ENCODE assay signal across 8 mouse cellular contexts in genomic region chr19:45997365-45997764, GRCm38 (mm10). TPM values are rescaled to one million over a fixed set of nuclear protein-coding genes. Genes with fewer than 3 reads are reported as not detected.
DNase-seq lines count a peak whose midpoint lies in the region; ATAC-seq and TF ChIP-seq lines count a peak whose summit lies in the region.

No protein-coding gene starts in this region.

- intact Hi-C loops in heart, postnatal 10 days (cut with DNase I): no loop called here

- peak overlapping the region; percentile 86 for H3K4me3 ChIP-seq in heart, embryonic 11.5 days (ENCODE audit: low read depth, low read length)
- peak overlapping the region; percentile 58 for H3K4me3 ChIP-seq in ES-Bruce4 (ENCODE audit: low read depth, low read length)
- H3K4me3 ChIP-seq in heart, embryonic 16.5 days (ENCODE audit: low read length): peak overlapping the region; percentile 82
- H3K4me3 ChIP-seq in midbrain, embryonic 11.5 days (ENCODE audit: low read depth, low read length): peak overlapping the region; percentile 76

- peaks cover 2% of the 10 kb centered on the region; the same call in 1 of the 2 replicates for H3K9me3 ChIP-seq in heart, embryonic 11.5 days (replicated peaks; ENCODE audit: control insufficient read depth, low read length)
- peaks cover 12% of the 10 kb centered on the region for H3K9me3 ChIP-seq in ES-Bruce4 (replicated peaks; ENCODE audit: control insufficient read depth, insufficient read depth, low read length, poor library complexity, severe bottlenecking)
- H3K9me3 ChIP-seq in heart, embryonic 16.5 days (replicated peaks; ENCODE audit: control insufficient read depth, low read length): no peaks in the 10 kb centered on the region
- no peaks in the 10 kb centered on the region for H3K9me3 ChIP-seq in midbrain, embryonic 11.5 days (ENCODE audit: control insufficient read depth, low read length)

- no peaks in the 10 kb centered on the region; the same call in 1 of the 2 replicates for H3K36me3 ChIP-seq in heart, embryonic 11.5 days (ENCODE audit: control insufficient read depth, insufficient read depth, low read length)
- no peaks in the 10 kb centered on the region for H3K36me3 ChIP-seq in ES-Bruce4 (ENCODE audit: control insufficient read depth, insufficient read depth, low read length, poor library complexity, severe bottlenecking)
- H3K36me3 ChIP-seq in heart, embryonic 16.5 days (ENCODE audit: control insufficient read depth, insufficient read depth): no peaks in the 10 kb centered on the region
- H3K36me3 ChIP-seq in midbrain, embryonic 11.5 days (ENCODE audit: control insufficient read depth, insufficient read depth, low read length): no peaks in the 10 kb centered on the region

- no peak for TF ChIP-seq POLR2A in ES-Bruce4 (IDR thresholded peaks at IDR 0.05; ENCODE audit: insufficient read depth, low read length)

- TF ChIP-seq CTCF in ES-Bruce4 (IDR thresholded peaks at IDR 0.05; ENCODE audit: low read depth, low read length): no peak

- peak overlapping the region; percentile 79 for H3K4me2 ChIP-seq in heart, embryonic 11.5 days
- H3K4me2 ChIP-seq in heart, embryonic 16.5 days (ENCODE audit: low read depth, low read length): peak overlapping the region; percentile 88
- peak overlapping the region; percentile 62 for H3K4me2 ChIP-seq in midbrain, embryonic 11.5 days

- peak overlapping the region; percentile 94; the same call in 1 of the 2 replicates for H3K27ac ChIP-seq in heart, embryonic 11.5 days (ENCODE audit: low read depth, low read length)
- no peak overlapping the region for H3K27ac ChIP-seq in ES-Bruce4 (ENCODE audit: insufficient read depth, low read length)
- H3K27ac ChIP-seq in heart, embryonic 16.5 days (ENCODE audit: low read length): peak overlapping the region; percentile 96
- no peak overlapping the region for H3K27ac ChIP-seq in midbrain, embryonic 11.5 days (ENCODE audit: low read depth, low read length)

- peak overlapping the region; percentile 97 for H3K9ac ChIP-seq in heart, embryonic 11.5 days (ENCODE audit: low read depth, low read length)
- H3K9ac ChIP-seq in ES-Bruce4 (ENCODE audit: low read depth, poor library complexity, severe bottlenecking): peak overlapping the region; percentile 93
- H3K9ac ChIP-seq in heart, embryonic 16.5 days (ENCODE audit: low read length): peak overlapping the region; percentile 97
- peak overlapping the region; percentile 77 for H3K9ac ChIP-seq in midbrain, embryonic 11.5 days (ENCODE audit: low read length)

- WGBS in heart, embryonic 11.5 days (ENCODE audit: insufficient replicate concordance): 61% methylated on average over 5 of the region's 5 CpGs
- WGBS in heart, embryonic 16.5 days: 64% methylated on average over 5 of the region's 5 CpGs
- 62% methylated on average over 5 of the region's 5 CpGs for WGBS in midbrain, embryonic 11.5 days

- no peaks in the 10 kb centered on the region for H3K4me1 ChIP-seq in heart, embryonic 11.5 days (ENCODE audit: control insufficient read depth, insufficient read depth, low read length)
- no peaks in the 10 kb centered on the region for H3K4me1 ChIP-seq in ES-Bruce4 (ENCODE audit: control insufficient read depth, insufficient read depth, low read length)
- H3K4me1 ChIP-seq in heart, embryonic 16.5 days (ENCODE audit: control insufficient read depth, insufficient read depth, low read length): peaks cover 7% of the 10 kb centered on the region
- no peaks in the 10 kb centered on the region for H3K4me1 ChIP-seq in midbrain, embryonic 11.5 days (ENCODE audit: control insufficient read depth, insufficient read depth, low read length)

- H3K27me3 ChIP-seq in heart, embryonic 11.5 days (ENCODE audit: control insufficient read depth, insufficient read depth, low read length): no peaks in the 10 kb centered on the region
- no peaks in the 10 kb centered on the region for H3K27me3 ChIP-seq in ES-Bruce4 (ENCODE audit: control insufficient read depth, insufficient read depth, low read length, poor library complexity, severe bottlenecking)
- H3K27me3 ChIP-seq in heart, embryonic 16.5 days (ENCODE audit: control insufficient read depth, insufficient read depth, low read length): no peaks in the 10 kb centered on the region
- H3K27me3 ChIP-seq in midbrain, embryonic 11.5 days (ENCODE audit: control insufficient read depth, insufficient read depth, low read length): no peaks in the 10 kb centered on the region

- TF ChIP-seq EP300 in ES-Bruce4 (IDR thresholded peaks at IDR 0.05; ENCODE audit: insufficient read depth, low read depth, low read length): no peak

- DNase-seq in heart, postnatal 10 days: no peak
- peak; percentile 85 for DNase-seq in midbrain, embryonic 11.5 days (ENCODE audit: low spot score, missing footprints)
- DNase-seq in gastrocnemius, postnatal 10 days: no peak
- DNase-seq in urinary bladder, postnatal 10 days (ENCODE audit: low spot score): no peak
- DNase-seq in thymus, postnatal 36 days: no peak

- ATAC-seq in heart, embryonic 11.5 days (replicated peaks; ENCODE audit: insufficient number of reproducible peaks, low FRiP score, low TSS enrichment): no peak
- no peak for ATAC-seq in heart, embryonic 16.5 days (replicated peaks; ENCODE audit: extremely low read depth, insufficient read depth, low FRiP score)
- ATAC-seq in midbrain, embryonic 11.5 days (ENCODE audit: low FRiP score): no peak

RNA-seq across cellular contexts. Expression of gene Armh3, which starts 0.9 kb away (rescaled TPM):
- polyA plus RNA-seq in heart, embryonic 11.5 days (2014; fragmentation: Nextera tagmentation; extraction: Ambion mirVana): 9.6 and 11.9 TPM in 2 replicates
- total RNA-seq in heart, postnatal 10 days (2021): 10 to 100 TPM; 16.7 to 17.2 TPM
- polyA plus RNA-seq in ES-Bruce4 (2011; ENCODE audit: insufficient read depth, insufficient read length, low read depth, missing spikeins): 17.1 and 18.6 TPM in 2 replicates
- polyA plus RNA-seq in heart, embryonic 16.5 days (2015; fragmentation: Nextera tagmentation; extraction: Ambion mirVana): 14.8 and 15.3 TPM in 2 replicates
- polyA plus RNA-seq in midbrain, embryonic 11.5 days (2014; fragmentation: Nextera tagmentation; extraction: Ambion mirVana): 13.9 and 14.2 TPM in 2 replicates
- 10 to 100 TPM; 12.5 to 15.0 TPM for total RNA-seq in gastrocnemius, postnatal 10 days (2021)

RNA-seq across cellular contexts. Expression of gene Hps6, which starts 5.9 kb away (rescaled TPM):
- polyA plus RNA-seq in heart, embryonic 11.5 days (2014; fragmentation: Nextera tagmentation; extraction: Ambion mirVana): 3.0 and 3.6 TPM in 2 replicates
- total RNA-seq in heart, postnatal 10 days (2021): 1 to 10 TPM; 6.1 to 6.5 TPM
- polyA plus RNA-seq in ES-Bruce4 (2011; ENCODE audit: insufficient read depth, insufficient read length, low read depth, missing spikeins): 3.1 and 3.3 TPM in 2 replicates
- 7.4 and 8.5 TPM in 2 replicates for polyA plus RNA-seq in heart, embryonic 16.5 days (2015; fragmentation: Nextera tagmentation; extraction: Ambion mirVana)
- 1.0 and 1.4 TPM in 2 replicates for polyA plus RNA-seq in midbrain, embryonic 11.5 days (2014; fragmentation: Nextera tagmentation; extraction: Ambion mirVana)
- total RNA-seq in gastrocnemius, postnatal 10 days (2021): 1 to 10 TPM; 3.0 to 5.1 TPM

RNA-seq across cellular contexts. Expression of gene Pprc1, which starts 47.3 kb away (rescaled TPM):
- 36.8 and 46.7 TPM in 2 replicates for polyA plus RNA-seq in heart, embryonic 11.5 days (2014; fragmentation: Nextera tagmentation; extraction: Ambion mirVana)
- total RNA-seq in heart, postnatal 10 days (2021): 10 to 100 TPM; 17.5 to 21.4 TPM
- polyA plus RNA-seq in ES-Bruce4 (2011; ENCODE audit: insufficient read depth, insufficient read length, low read depth, missing spikeins): 114 and 141 TPM in 2 replicates
- 19.3 and 22.4 TPM in 2 replicates for polyA plus RNA-seq in heart, embryonic 16.5 days (2015; fragmentation: Nextera tagmentation; extraction: Ambion mirVana)
- 38.2 and 48.5 TPM in 2 replicates for polyA plus RNA-seq in midbrain, embryonic 11.5 days (2014; fragmentation: Nextera tagmentation; extraction: Ambion mirVana)
- 10 to 100 TPM; 12.8 to 23.6 TPM for total RNA-seq in gastrocnemius, postnatal 10 days (2021)

RNA-seq across cellular contexts. Expression of gene Ldb1, which starts 47.6 kb away (rescaled TPM):
- 53.6 and 59.7 TPM in 2 replicates for polyA plus RNA-seq in heart, embryonic 11.5 days (2014; fragmentation: Nextera tagmentation; extraction: Ambion mirVana)
- total RNA-seq in heart, postnatal 10 days (2021): 10 to 100 TPM; 62.2 to 72.5 TPM
- 146 and 155 TPM in 2 replicates for polyA plus RNA-seq in ES-Bruce4 (2011; ENCODE audit: insufficient read depth, insufficient read length, low read depth, missing spikeins)
- 68.0 and 81.9 TPM in 2 replicates for polyA plus RNA-seq in heart, embryonic 16.5 days (2015; fragmentation: Nextera tagmentation; extraction: Ambion mirVana)
- 72.1 and 77.0 TPM in 2 replicates for polyA plus RNA-seq in midbrain, embryonic 11.5 days (2014; fragmentation: Nextera tagmentation; extraction: Ambion mirVana)
- 10 to 100 TPM; 36.2 to 50.3 TPM for total RNA-seq in gastrocnemius, postnatal 10 days (2021)

Comparison
In these comparisons a context has a peak if more than half of its experiments do, and no peak if none do; other contexts are left out.
1. H3K27ac ChIP-seq: peak in heart, embryonic 11.5 days (single experiment) and heart, embryonic 16.5 days (single experiment); none in ES-Bruce4 (single experiment) and midbrain, embryonic 11.5 days (single experiment).
2. Peak in every context shown above with its lines, with median percentiles within 50 percentile points of each other: H3K4me2 ChIP-seq, H3K4me3 ChIP-seq and H3K9ac ChIP-seq.